Mouse (Mus musculus) myocyte (in vitro differentiated cells): ENCODE data around the gene Chd1.

ENCODE experiments used
- CEBPB ChIP-seq: IDR thresholded peaks from 2 replicates; pipeline ENCODE4 v1.6.1; 2011; ENCODE audit warnings: mild to moderate bottlenecking, moderate library complexity; ENCODE audit not compliant: poor library complexity, insufficient read depth, severe bottlenecking
- MAX ChIP-seq: IDR thresholded peaks from one replicate; pipeline ENCODE4 v1.6.1; 2011; ENCODE audit warnings: low read depth, mild to moderate bottlenecking, control low read depth
- POLR2A ChIP-seq: IDR thresholded peaks from one replicate; pipeline ENCODE4 v1.6.1; 2011; ENCODE audit warnings: low read depth, mild to moderate bottlenecking, control low read depth, moderate library complexity; ENCODE audit not compliant: insufficient read length
- POLR2AphosphoS2 ChIP-seq: IDR thresholded peaks from one replicate; pipeline ENCODE4 v1.6.1; 2011; ENCODE audit warnings: low read depth, control low read depth; ENCODE audit not compliant: insufficient read length
- REST ChIP-seq: IDR thresholded peaks from one replicate; pipeline ENCODE4 v1.6.1; 2011; ENCODE audit warnings: mild to moderate bottlenecking, control low read depth, moderate library complexity; ENCODE audit not compliant: insufficient read depth, insufficient read length
- SRF ChIP-seq: IDR thresholded peaks from one replicate; pipeline ENCODE4 v1.6.1; 2011; ENCODE audit warnings: low read depth; ENCODE audit not compliant: control insufficient read depth, insufficient read length
- TCF12 ChIP-seq: IDR thresholded peaks from one replicate; pipeline ENCODE4 v1.6.1; 2011; ENCODE audit warnings: mild to moderate bottlenecking, control low read depth; ENCODE audit not compliant: poor library complexity, insufficient read depth, severe bottlenecking
- USF1 ChIP-seq: IDR thresholded peaks from one replicate; pipeline ENCODE4 v1.6.1; 2011; ENCODE audit warnings: low read depth, mild to moderate bottlenecking, control low read depth, moderate library complexity

GRCm38 (mm10) chr17:15714507-15714906 is 9.7 kb downstream of the Chd1 start:
- TF ChIP-seq MAX (no peak), POLR2AphosphoS2 (no peak), CEBPB (no peak), POLR2A (no peak), REST (no peak), TCF12 (no peak), USF1 (no peak), SRF (no peak)
